Mouse (Mus musculus): ENCODE data around the gene Tmprss15. TPM values are rescaled to one million over a fixed set of nuclear protein-coding genes. Genes with fewer than 3 reads are reported as not detected.
A peak's percentile ranks its signal among the peaks of the same experiment; 100 is the strongest.

Gene Tmprss15
- polyA plus RNA-seq, 1 experiment from 2014 or later: not detected

DNA sequence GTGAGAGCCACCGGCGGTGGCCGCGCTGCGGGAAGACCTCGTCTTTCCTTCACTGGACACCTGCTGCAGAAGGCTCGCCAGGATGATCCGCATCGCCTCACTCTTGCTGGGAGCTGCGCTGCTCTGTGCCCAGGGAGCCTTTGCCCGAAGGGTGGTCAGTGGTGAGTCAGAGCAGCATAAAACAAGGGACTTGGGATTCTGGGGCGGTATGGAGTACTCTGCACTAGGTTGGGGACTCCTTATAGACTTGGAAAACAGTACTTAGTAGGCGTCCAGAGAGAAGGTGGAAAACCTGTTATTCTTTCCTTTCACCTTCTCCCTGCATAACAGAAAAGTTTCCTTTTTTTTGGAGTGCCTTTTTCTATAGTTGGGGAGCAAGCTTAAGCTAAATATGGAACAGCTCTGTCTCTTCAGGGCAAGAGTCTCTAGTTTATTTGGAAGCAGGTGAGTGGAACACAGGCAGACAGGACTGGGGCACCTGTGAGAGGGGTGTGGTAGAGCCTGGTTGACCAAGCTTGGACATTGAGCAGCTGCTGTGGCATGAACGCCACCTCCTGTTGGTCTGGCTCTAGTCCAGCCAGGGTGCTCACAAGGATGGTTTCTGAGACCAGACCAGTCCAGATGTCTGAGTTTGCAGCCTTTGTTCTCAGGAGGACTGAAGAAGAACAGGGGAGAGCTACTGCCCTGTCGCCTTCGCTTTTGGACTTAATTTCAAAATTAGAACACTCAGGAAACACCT lies 159.4 kb downstream of the Tmprss15 start:
- Histone ChIP-seq H3K4me3 (ENCODE audit: low read depth, low read length) (peak overlapping the region; percentile 27), H3K4me1 (ENCODE audit: insufficient read depth, low read depth, low read length) (peaks cover 3% of the 10 kb centered on the region; the same call in 1 of the 2 replicates), H3K27me3 (replicated peaks; ENCODE audit: insufficient read depth, low read length) (no peaks in the 10 kb centered on the region), H3K36me3 (ENCODE audit: insufficient read depth, low read length) (no peaks in the 10 kb centered on the region), H3K4me2 (replicated peaks; ENCODE audit: low read depth, low read length) (peak overlapping the region; percentile 58), H3K9ac (replicated peaks; ENCODE audit: low read depth) (no peak overlapping the region), H3K27ac (ENCODE audit: low read length) (no peak overlapping the region), H3K9me3 (ENCODE audit: low read length) (no peaks in the 10 kb centered on the region)
- TF ChIP-seq EP300 (IDR thresholded peaks at IDR 0.05) (no peak), CTCF (IDR thresholded peaks at IDR 0.05) (no peak)
- peak; percentile 37; the same call in 1 of the 2 replicates for ATAC-seq
- DNase-seq (ENCODE audit: low spot score): no peak
- 10% methylated on average over 16 of the region's 16 CpGs for WGBS

DNA sequence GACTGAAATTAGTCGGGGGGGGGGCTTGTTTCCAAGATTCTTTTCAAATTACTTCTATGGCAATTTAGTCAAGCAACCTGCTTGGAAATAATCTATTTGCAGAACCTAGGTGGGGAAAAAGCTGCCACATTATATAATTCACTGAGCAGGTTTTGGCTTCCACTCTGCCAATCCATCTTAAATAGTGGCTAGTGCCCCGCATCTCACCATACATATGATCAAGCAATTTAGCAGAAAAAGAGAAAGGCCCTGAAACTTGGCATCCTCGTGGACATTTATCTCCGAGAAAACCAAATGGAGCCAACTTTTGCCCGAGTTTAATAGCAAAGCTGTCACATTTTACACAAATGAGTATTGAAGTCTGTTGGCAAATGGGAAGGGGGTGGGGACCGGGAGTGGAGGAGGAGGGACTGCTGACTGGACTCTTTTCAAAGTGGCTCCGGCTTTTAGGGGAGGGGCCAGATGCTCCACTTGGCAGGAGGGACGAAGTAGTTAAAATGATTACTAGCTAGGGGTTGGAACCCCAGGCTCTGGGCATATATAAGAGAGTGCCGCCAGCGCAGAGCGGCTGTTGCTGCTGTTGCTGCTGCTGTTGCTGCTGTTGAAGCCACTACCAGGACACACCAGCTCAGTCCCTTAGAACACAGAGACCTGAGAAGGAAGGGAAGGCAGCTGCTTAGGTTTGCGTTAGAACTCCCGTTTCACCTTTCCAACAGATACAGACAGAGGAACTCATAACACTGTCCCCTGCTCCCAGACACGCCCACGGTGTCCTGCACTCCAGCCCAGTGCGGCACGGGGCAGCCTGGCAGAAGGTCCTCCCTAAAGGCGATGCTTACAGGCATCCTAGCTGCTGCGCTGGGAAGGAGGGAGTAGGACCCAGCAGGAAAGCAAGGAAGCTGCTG lies 160.3 kb downstream of the Tmprss15 start, which contains the start of gene Chodl:
Chodl (plus strand) TSS at position 567 of the 905 bp plus-strand sequence.
- ATAC-seq: peak; percentile 43

DNA sequence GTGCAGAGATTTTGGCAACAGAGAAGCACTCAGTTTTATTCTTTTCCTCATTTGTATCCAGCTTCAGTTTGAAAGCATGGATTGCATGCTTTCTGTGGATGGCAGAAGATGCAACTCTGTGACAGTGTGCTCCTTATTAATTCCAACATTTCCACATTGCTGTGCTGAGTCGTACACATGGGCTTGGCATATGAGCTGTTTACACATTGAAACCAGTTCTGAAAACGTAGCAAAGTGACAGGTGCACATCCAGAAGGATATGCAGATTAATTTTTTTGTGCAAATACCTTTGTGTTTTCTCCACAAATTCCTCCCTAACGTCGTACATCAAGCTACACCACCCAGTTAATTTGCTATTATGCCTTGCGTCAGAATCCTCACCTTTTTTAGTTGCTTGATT lies 168.3 kb downstream of the Tmprss15 start:
- 69% methylated on average over 5 of the region's 5 CpGs for WGBS

More for the DNA sequence above, 160.3 kb downstream of the Tmprss15 start, which contains the start of gene Chodl:
- Histone ChIP-seq H3K36me3 (ENCODE audit: insufficient read depth, low read length) (no peaks in the 10 kb centered on the region), H3K4me2 (replicated peaks; ENCODE audit: low read depth, low read length) (peak within 1 kb of the TSS; percentile 58), H3K27me3 (replicated peaks; ENCODE audit: insufficient read depth, low read length) (no peaks in the 10 kb centered on the region), H3K9ac (replicated peaks; ENCODE audit: low read depth) (no peak within 1 kb of the TSS), H3K4me3 (ENCODE audit: low read depth, low read length) (peak within 1 kb of the TSS; percentile 27), H3K9me3 (ENCODE audit: low read length) (no peaks in the 10 kb centered on the region), H3K27ac (ENCODE audit: low read length) (no peak within 1 kb of the TSS), H3K4me1 (ENCODE audit: insufficient read depth, low read depth, low read length) (peaks cover 3% of the 10 kb centered on the region; the same call in 1 of the 2 replicates)
- DNase-seq (ENCODE audit: low spot score): peak; percentile 35
- WGBS: 12% methylated on average over 19 of the region's 19 CpGs
- TF ChIP-seq CTCF (IDR thresholded peaks at IDR 0.05) (no peak), EP300 (IDR thresholded peaks at IDR 0.05) (no peak)

More for the DNA sequence above, 168.3 kb downstream of the Tmprss15 start:
- Histone ChIP-seq H3K9ac (replicated peaks; ENCODE audit: low read depth) (no peak overlapping the region), H3K27me3 (replicated peaks; ENCODE audit: insufficient read depth, low read length) (no peaks in the 10 kb centered on the region), H3K36me3 (ENCODE audit: insufficient read depth, low read length) (no peaks in the 10 kb centered on the region), H3K9me3 (ENCODE audit: low read length) (no peaks in the 10 kb centered on the region), H3K4me3 (ENCODE audit: low read depth, low read length) (no peak overlapping the region), H3K4me1 (ENCODE audit: insufficient read depth, low read depth, low read length) (no peaks in the 10 kb centered on the region), H3K4me2 (replicated peaks; ENCODE audit: low read depth, low read length) (no peak overlapping the region), H3K27ac (ENCODE audit: low read length) (no peak overlapping the region)
- ATAC-seq (no peak), DNase-seq (ENCODE audit: low spot score) (no peak)
- TF ChIP-seq EP300 (IDR thresholded peaks at IDR 0.05): no peak
- no peak for TF ChIP-seq CTCF (IDR thresholded peaks at IDR 0.05)

Other genes with a start within 250 kb of the Tmprss15 start
- gene Chodl, start 160.1 kb downstream of the Tmprss15 start, polyA plus RNA-seq (2015; fragmentation: Nextera tagmentation; extraction: Ambion mirVana): 1.4 and 2.6 TPM in 2 replicates

All from lung, postnatal 0 days (tissue).